Mouse (Mus musculus) activated CD4-positive, CD25-positive, alpha-beta regulatory T cell, adult 9 weeks (primary cell): ENCODE results near the gene Comp. TPM values are rescaled to one million over a fixed set of nuclear protein-coding genes. Genes with fewer than 3 reads are reported as not detected.

Source experiments
- polyA plus RNA-seq: library from polyadenylated mRNA; unstranded; fragments of 100-300 nt; shearing (Covaris generic); gene quantifications from one replicate; pipeline ENCODE4 v1.2.1, GENCODE M21; 2017

The Comp gene
- 0.20 TPM for polyA plus RNA-seq

GRCm38 (mm10) chr8:70373397-70374317 lies at the start of gene Comp:
TSS of gene Comp (plus strand) at chr8:70373558.

DNA sequence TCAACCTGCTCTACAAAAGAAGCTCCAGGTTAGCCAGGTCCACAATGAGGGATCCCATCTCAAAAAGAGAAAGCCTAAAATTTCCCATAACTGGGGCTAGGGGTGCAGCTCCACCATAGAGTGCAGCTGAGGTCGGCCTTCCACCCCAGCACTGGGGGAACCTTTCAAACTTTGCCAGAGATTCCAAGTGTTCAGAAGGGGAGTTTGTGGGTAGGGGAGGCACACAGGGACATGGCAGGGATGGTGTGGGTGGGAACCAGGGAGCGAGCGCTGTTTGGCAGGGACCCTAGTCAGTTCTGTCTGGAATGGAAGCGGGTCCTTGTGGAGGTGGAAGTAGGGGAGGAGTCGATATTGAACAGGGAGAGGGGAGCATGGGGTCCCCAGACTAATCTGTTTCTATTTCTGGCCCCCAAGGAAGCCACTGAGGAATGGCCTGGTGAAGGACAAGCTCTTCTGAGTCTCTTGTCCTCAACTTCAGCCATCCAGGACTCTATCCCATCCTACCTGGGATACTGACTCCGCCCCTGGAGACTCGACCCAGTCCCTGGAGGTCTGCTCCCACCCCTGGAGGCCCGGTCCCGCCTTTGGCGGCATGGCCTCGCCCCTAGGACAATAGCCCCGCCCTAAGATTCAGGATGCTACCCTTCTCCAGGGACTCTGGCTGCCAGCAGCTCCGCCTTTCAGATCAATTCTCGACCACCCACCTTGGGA lies 44.1 kb upstream of the Comp start, which contains the start of gene Gdf1:
Gdf1 (plus strand) TSS at position 694 of the 711 bp plus-strand sequence.

DNA sequence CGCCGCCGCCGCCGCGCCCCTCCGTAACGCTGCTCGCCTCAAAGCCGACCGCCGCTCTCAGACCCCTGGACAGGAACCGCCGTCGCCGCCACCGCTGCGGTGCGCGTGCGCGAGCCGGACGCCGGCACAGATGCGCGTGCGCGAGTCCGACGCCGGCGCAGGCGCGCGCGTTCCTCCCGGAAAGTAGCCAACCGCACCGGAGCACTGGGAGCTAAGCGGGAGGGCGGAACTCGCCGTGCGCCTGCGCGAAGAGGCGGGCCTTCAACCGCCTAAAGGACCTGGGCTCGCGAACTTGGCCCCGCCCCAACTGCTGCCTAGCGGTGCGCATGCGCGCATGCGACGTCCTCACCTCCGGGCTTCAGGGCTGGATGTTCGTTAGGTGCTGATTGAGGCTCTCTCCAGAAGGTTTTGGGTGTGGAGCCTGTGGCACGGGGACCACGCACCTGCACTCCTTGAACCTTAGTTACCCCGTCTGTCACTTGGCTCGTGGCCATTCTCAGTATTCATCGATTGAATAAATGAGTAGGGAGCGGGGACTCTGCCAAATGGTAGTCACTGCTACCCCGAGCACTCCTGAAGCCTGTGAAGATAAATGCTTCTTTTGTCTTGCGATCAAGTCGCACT lies 20.1 kb upstream of the Comp start, which contains the start of gene Upf1:
Upf1 (minus strand) TSS at position 85 of the 624 bp plus-strand sequence.

Other genes with a start within 250 kb of the Comp start
- gene Nr2c2ap, start 242.2 kb upstream of the Comp start, polyA plus RNA-seq = 54.8 TPM
- 41.2 TPM for gene Rfxank, start 234.4 kb upstream of the Comp start, polyA plus RNA-seq
- 97.8 TPM for gene Borcs8, start 234.1 kb upstream of the Comp start, polyA plus RNA-seq
- 2.6 TPM for gene Mef2b, start 233.8 kb upstream of the Comp start, polyA plus RNA-seq
- 55.6 TPM for gene Tmem161a, start 201.2 kb upstream of the Comp start, polyA plus RNA-seq
- gene Slc25a42, start 161.3 kb upstream of the Comp start, polyA plus RNA-seq = 13.1 TPM
- gene Sugp2, start 139.3 kb upstream of the Comp start, polyA plus RNA-seq = 34.8 TPM
- 17.8 TPM for gene Armc6, start 139.1 kb upstream of the Comp start, polyA plus RNA-seq
- 0.27 TPM for gene Homer3, start 90.7 kb upstream of the Comp start, polyA plus RNA-seq
- 52.9 TPM for gene Ddx49, start 71.1 kb upstream of the Comp start, polyA plus RNA-seq
- gene Cope, start 71.0 kb upstream of the Comp start, polyA plus RNA-seq = 354 TPM
- gene Cers1, start 57.8 kb upstream of the Comp start, polyA plus RNA-seq = not detected
- gene Gdf1, start 43.7 kb upstream of the Comp start, polyA plus RNA-seq = 0.28 TPM
- gene Upf1, start 20.3 kb upstream of the Comp start, polyA plus RNA-seq = 4.7 TPM
- 14.5 TPM for gene Crtc1, start 66.0 kb downstream of the Comp start, polyA plus RNA-seq
- gene Klhl26, start 103.4 kb downstream of the Comp start, polyA plus RNA-seq = 15.2 TPM
- gene Tmem59l, start 113.8 kb downstream of the Comp start, polyA plus RNA-seq = not detected
- gene Crlf1, start 119.6 kb downstream of the Comp start, polyA plus RNA-seq = not detected
- 105 TPM for gene Rex1bd, start 133.2 kb downstream of the Comp start, polyA plus RNA-seq
- 1,261 TPM for gene Uba52, start 137.2 kb downstream of the Comp start, polyA plus RNA-seq
- gene Fkbp8, start 154.2 kb downstream of the Comp start, polyA plus RNA-seq = 429 TPM
- gene Kxd1, start 154.4 kb downstream of the Comp start, polyA plus RNA-seq = 94.0 TPM
- 41.2 TPM for gene Ell, start 165.9 kb downstream of the Comp start, polyA plus RNA-seq
- gene Isyna1, start 220.8 kb downstream of the Comp start, polyA plus RNA-seq = 71.1 TPM
- 17.3 TPM for gene Ssbp4, start 235.3 kb downstream of the Comp start, polyA plus RNA-seq
- gene Lrrc25, start 242.6 kb downstream of the Comp start, polyA plus RNA-seq = 0.33 TPM